8 mouse cellular contexts compared by ENCODE assay signal in the genomic region with DNA sequence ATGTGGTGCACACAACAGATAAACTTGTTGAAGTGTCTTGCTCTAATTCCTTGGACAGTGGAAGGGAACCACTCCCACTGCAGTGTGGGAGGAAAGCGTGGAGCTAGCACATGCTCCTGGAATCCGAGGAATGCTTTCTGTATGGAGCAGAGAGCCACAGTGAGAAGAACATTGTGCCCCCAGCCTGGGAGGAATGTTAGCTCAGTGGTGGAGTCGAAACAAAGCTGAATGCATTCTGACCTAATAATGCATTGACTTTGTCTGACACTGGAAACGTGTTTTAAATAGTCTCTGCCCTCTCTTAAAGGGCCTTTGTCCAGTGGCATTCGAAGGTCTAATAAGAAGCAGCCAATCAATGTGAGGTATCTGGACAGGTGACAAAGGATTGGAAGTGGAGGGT.
DNase-seq lines count a peak whose midpoint lies in the region; ATAC-seq lines count a peak whose summit lies in the region.
"Had no signal": no experiment of that assay in that cellular context is flagged by ENCODE, and none has a peak within 500 bp of the region (broad histone marks: within the 10 kb centered on the region; RNA-seq: fewer than 3 reads in every experiment).

No protein-coding gene starts in this region.

- H3K36me3 ChIP-seq in intestine, embryonic 16.5 days (ENCODE audit: control insufficient read depth, insufficient read depth, low read length) = no peaks in the 10 kb centered on the region
- H3K36me3 ChIP-seq in liver, embryonic 11.5 days (ENCODE audit: control insufficient read depth, insufficient read depth, low read length) = no peaks in the 10 kb centered on the region

- 13% methylated on average over 5 of the region's 5 CpGs for WGBS in intestine, embryonic 16.5 days
- 39% methylated on average over 5 of the region's 5 CpGs for WGBS in liver, embryonic 11.5 days

- H3K27me3 ChIP-seq in intestine, embryonic 16.5 days (replicated peaks; ENCODE audit: control insufficient read depth, insufficient read depth, low read length) = no peaks in the 10 kb centered on the region
- no peaks in the 10 kb centered on the region for H3K27me3 ChIP-seq in liver, embryonic 11.5 days (replicated peaks; ENCODE audit: control insufficient read depth, insufficient read depth, low read length)

- H3K9ac ChIP-seq in intestine, embryonic 16.5 days (ENCODE audit: low read depth, low read length) = no peak overlapping the region
- H3K9ac ChIP-seq in liver, embryonic 11.5 days (ENCODE audit: low read depth, low read length) = no peak overlapping the region

- no peak overlapping the region for H3K4me3 ChIP-seq in intestine, embryonic 16.5 days (ENCODE audit: low read length)
- H3K4me3 ChIP-seq in liver, embryonic 11.5 days (ENCODE audit: low read depth, low read length) = no peak overlapping the region
- H3K4me3 ChIP-seq: erythroblast, embryonic 14.5 days had no signal

- H3K4me1 ChIP-seq in intestine, embryonic 16.5 days (ENCODE audit: control insufficient read depth, insufficient read depth, low read length) = no peaks in the 10 kb centered on the region
- H3K4me1 ChIP-seq in liver, embryonic 11.5 days (replicated peaks; ENCODE audit: control insufficient read depth, insufficient read depth, low read length) = no peaks in the 10 kb centered on the region

- ATAC-seq in intestine, embryonic 16.5 days = peak; percentile 80
- ATAC-seq in liver, embryonic 11.5 days (replicated peaks; ENCODE audit: low FRiP score) = no peak

- H3K27ac ChIP-seq in intestine, embryonic 16.5 days (ENCODE audit: low read length) = no peak overlapping the region
- H3K27ac ChIP-seq in liver, embryonic 11.5 days (ENCODE audit: low read depth, low read length) = no peak overlapping the region

- peak; percentile 83 for DNase-seq in NIH3T3 (ENCODE audit: low read depth)
- peak; percentile 65 for DNase-seq in embryo, embryonic 10.5 days (ENCODE audit: low spot score)
- DNase-seq in lung, postnatal 4 days = peak; percentile 13 to 63
- DNase-seq in MN1 (ENCODE audit: low spot score) = no peak
- DNase-seq in layer of hippocampus, postnatal 25 days (ENCODE audit: extremely low spot score in 1 of 2, low spot score in 1 of 2) = no peak
- no peak for DNase-seq in liver, embryonic 11.5 days (ENCODE audit: low spot score)

- no peaks in the 10 kb centered on the region for H3K9me3 ChIP-seq in intestine, embryonic 16.5 days (ENCODE audit: control insufficient read depth, low read length)
- no peaks in the 10 kb centered on the region for H3K9me3 ChIP-seq in liver, embryonic 11.5 days (ENCODE audit: control insufficient read depth, low read length)

- no peak overlapping the region for H3K4me2 ChIP-seq in intestine, embryonic 16.5 days (ENCODE audit: low read depth, low read length)
- no peak overlapping the region for H3K4me2 ChIP-seq in liver, embryonic 11.5 days

Comparison
In these comparisons a context has a peak if more than half of its experiments do, and no peak if none do; other contexts are left out.
1. DNase-seq: peak in NIH3T3 (single experiment), embryo, embryonic 10.5 days (single experiment) and lung, postnatal 4 days (2 of 2); none in MN1 (single experiment), layer of hippocampus, postnatal 25 days (0 of 2) and liver, embryonic 11.5 days (single experiment).